ENCODE assay signal across 30 mouse cellular contexts in genomic region chr5:30603255-30603654, GRCm38 (mm10). TPM values are rescaled to one million over a fixed set of nuclear protein-coding genes. Genes with fewer than 3 reads are reported as not detected.
"Had no signal": no experiment of that assay in that cellular context is flagged by ENCODE, and none has a peak within 500 bp of the region (broad histone marks: within the 10 kb centered on the region; RNA-seq: fewer than 3 reads in every experiment).

No protein-coding gene starts in this region.

- H3K4me2 ChIP-seq: limb, embryonic 13.5 days; liver, embryonic 12.5 days; liver, embryonic 15.5 days; lung, embryonic 15.5 days; neural tube, embryonic 13.5 days had no signal

- H3K27ac ChIP-seq: kidney, postnatal 0 days; layer of hippocampus, adult 2 months; limb, embryonic 10.5 days; limb, embryonic 13.5 days; liver, embryonic 12.5 days; liver, embryonic 15.5 days; lung, embryonic 15.5 days; midbrain, embryonic 10.5 days; neural tube, embryonic 13.5 days; stomach, postnatal 0 days had no signal

- H3K9ac ChIP-seq: limb, embryonic 13.5 days; liver, embryonic 12.5 days; liver, embryonic 15.5 days; lung, embryonic 15.5 days; neural tube, embryonic 13.5 days had no signal

- DNase-seq: kidney, postnatal 25 days; layer of hippocampus, adult 9-11 months; liver; lung, adult 18-20 months; lung, postnatal 10 days; lung, postnatal 36 days; midbrain, embryonic 14.5 days; right cerebral cortex, adult 18-20 months; right cerebral cortex, postnatal 14 days; right cerebral cortex, postnatal 4 days; thymus, adult 2 months; thymus, postnatal 14 days; thymus, postnatal 4 days had no signal

- H3K9me3 ChIP-seq: limb, embryonic 10.5 days; limb, embryonic 13.5 days; liver, embryonic 12.5 days; liver, embryonic 15.5 days; lung, embryonic 15.5 days; megakaryocyte, embryonic 14.5 days; midbrain, embryonic 10.5 days; neural tube, embryonic 13.5 days had no signal

- H3K27me3 ChIP-seq: lung, embryonic 15.5 days; neural tube, embryonic 13.5 days had no signal

- H3K4me1 ChIP-seq: limb, embryonic 13.5 days; liver, embryonic 12.5 days; liver, embryonic 15.5 days; lung, embryonic 15.5 days; megakaryocyte, embryonic 14.5 days had no signal

- ATAC-seq: liver, embryonic 12.5 days had no signal

- H3K4me3 ChIP-seq: layer of hippocampus, adult 2 months; limb, embryonic 10.5 days; limb, embryonic 13.5 days; liver, embryonic 12.5 days; liver, embryonic 15.5 days; lung, embryonic 15.5 days; megakaryocyte, embryonic 14.5 days; midbrain, embryonic 10.5 days; neural tube, embryonic 13.5 days had no signal

- H3K36me3 ChIP-seq: limb, embryonic 10.5 days; limb, embryonic 13.5 days; liver, embryonic 12.5 days; liver, embryonic 15.5 days; lung, embryonic 15.5 days; midbrain, embryonic 10.5 days; neural tube, embryonic 13.5 days had no signal

RNA-seq across cellular contexts. Expression of gene Cib4, which starts 57.6 kb away (rescaled TPM):
- total RNA-seq: layer of hippocampus, adult 2 months; layer of hippocampus, postnatal 25 days; left cerebral cortex, adult 18-20 months; left cerebral cortex, postnatal 25 days had no signal
- polyA plus RNA-seq: kidney, embryonic 14.5 days; kidney, postnatal 0 days; large intestine, adult 2 months; limb, embryonic 10.5 days; liver, embryonic 12.5 days; liver, embryonic 15.5 days; midbrain, embryonic 10.5 days; midbrain, embryonic 14.5 days; neural tube, embryonic 13.5 days; stomach, embryonic 14.5 days; thymus, adult 2 months had no signal
